Mouse (Mus musculus) MEL (cell line): ENCODE results near the gene Slc24a4. TPM values are rescaled to one million over a fixed set of nuclear protein-coding genes. Genes with fewer than 3 reads are reported as not detected.

Experiments used
- DNase-seq: peaks from one replicate; pipeline ENCODE4 v3.0.0; 2011; ENCODE audit warnings: low read depth, low spot score
- H3K27ac ChIP-seq: 2 replicates; pipeline ENCODE4 v1.5.1; 2012; ENCODE audit warnings: low read depth, mild to moderate bottlenecking, control low read depth, low read length, moderate library complexity; ENCODE audit not compliant: control insufficient read depth
- H3K27me3 ChIP-seq, 2 experiments: fragments of 150-350 bp in 1 of 2; sonication (generic) in 1 of 2; 2 replicates each; pipeline ENCODE4 v1.6.1; 2012; ENCODE audit warnings: low read length in 2 of 2, mild to moderate bottlenecking in 2 of 2, improper control_type of control experiment in 1 of 2, moderate library complexity in 1 of 2; ENCODE audit not compliant: insufficient read depth in 2 of 2, control insufficient read depth in 1 of 2
- H3K36me3 ChIP-seq, 2 experiments: 2 replicates each; pipeline ENCODE4 v1.6.1; 2012 to 2014; ENCODE audit warnings: low read length in 2 of 2, improper control_type of control experiment in 1 of 2, inconsistent platforms in 1 of 2, mild to moderate bottlenecking in 1 of 2; ENCODE audit not compliant: insufficient read depth in 2 of 2, control insufficient read depth in 1 of 2
- H3K4me1 ChIP-seq, 2 experiments: fragments of 150-350 bp in 1 of 2; sonication (generic) in 1 of 2; 2 replicates each; pipeline ENCODE4 v1.6.1; 2012; ENCODE audit warnings: low read length in 2 of 2, improper control_type of control experiment in 1 of 2, mild to moderate bottlenecking in 1 of 2; ENCODE audit not compliant: insufficient read depth in 2 of 2, control insufficient read depth in 1 of 2
- H3K4me3 ChIP-seq, 2 experiments: fragments of 150-350 bp in 1 of 2; sonication (generic) in 1 of 2; 2 replicates each; pipeline ENCODE4 v1.5.1; 2012; ENCODE audit warnings: low read depth in 2 of 2, low read length in 2 of 2, mild to moderate bottlenecking in 2 of 2, moderate library complexity in 2 of 2, control low read depth in 1 of 2, improper control_type of control experiment in 1 of 2; ENCODE audit not compliant: control insufficient read depth in 1 of 2, insufficient read depth in 1 of 2
- H3K79me2 ChIP-seq: 2 replicates; pipeline ENCODE4 v1.6.1; 2012; ENCODE audit warnings: mild to moderate bottlenecking, low read length, moderate library complexity; ENCODE audit not compliant: control insufficient read depth, poor library complexity, insufficient read depth
- H3K9ac ChIP-seq: 2 replicates; pipeline ENCODE4 v1.6.1; 2012; ENCODE audit warnings: low read depth, mild to moderate bottlenecking, control low read depth, low read length, moderate library complexity; ENCODE audit not compliant: control insufficient read depth, poor library complexity, severe bottlenecking
- H3K9me3 ChIP-seq: fragments of 150-350 bp; sonication (generic); replicated peaks from 2 replicates; pipeline ENCODE4 v1.6.1; 2012; ENCODE audit warnings: mild to moderate bottlenecking, low read length, improper control_type of control experiment, moderate library complexity; ENCODE audit not compliant: insufficient read depth
- BHLHE40 ChIP-seq: IDR thresholded peaks from 2 replicates; pipeline ENCODE4 v1.6.1; 2012; ENCODE audit warnings: low read depth, mild to moderate bottlenecking, inconsistent platforms, low read length, improper control_type of control experiment, borderline replicate concordance
- CHD1 ChIP-seq: IDR thresholded peaks from 2 replicates; pipeline ENCODE4 v1.6.1; 2012; ENCODE audit warnings: low read depth, mild to moderate bottlenecking, inconsistent platforms, low read length, improper control_type of control experiment
- CTCF ChIP-seq, 3 experiments: IDR thresholded peaks in 2 of 3; conservative IDR thresholded peaks in 1 of 3; 2 replicates each; pipeline ENCODE4 v1.5.1; 2011 to 2012; ENCODE audit warnings: low read length in 3 of 3, low read depth in 2 of 3, mild to moderate bottlenecking in 2 of 3, improper control_type of control experiment in 1 of 3, inconsistent platforms in 1 of 3, mixed read lengths in 1 of 3, moderate library complexity in 1 of 3; ENCODE audit not compliant: control insufficient read depth in 1 of 3, insufficient read depth in 1 of 3, poor library complexity in 1 of 3, severe bottlenecking in 1 of 3
- E2F4 ChIP-seq: IDR thresholded peaks from 2 replicates; pipeline ENCODE4 v1.6.1; 2011; ENCODE audit warnings: low read depth, low read length, improper control_type of control experiment, borderline replicate concordance
- GABPA ChIP-seq: IDR thresholded peaks from 2 replicates; pipeline ENCODE4 v1.6.1; 2012; ENCODE audit warnings: low read depth, mild to moderate bottlenecking, inconsistent platforms, low read length, improper control_type of control experiment, moderate library complexity
- HCFC1 ChIP-seq: IDR thresholded peaks from 2 replicates; pipeline ENCODE4 v1.6.1; 2012; ENCODE audit warnings: low read depth, mild to moderate bottlenecking, inconsistent platforms, low read length, improper control_type of control experiment, moderate library complexity
- JUND ChIP-seq: IDR thresholded peaks from 2 replicates; pipeline ENCODE4 v1.6.1; 2011; ENCODE audit warnings: low read depth, mild to moderate bottlenecking, improper control_type of control experiment, low read length
- MAX ChIP-seq: IDR thresholded peaks from 2 replicates; pipeline ENCODE4 v1.6.1; 2011; ENCODE audit warnings: low read length, improper control_type of control experiment
- MAZ ChIP-seq: IDR thresholded peaks from 2 replicates; pipeline ENCODE4 v1.6.1; 2012; ENCODE audit warnings: low read depth, mild to moderate bottlenecking, inconsistent platforms, low read length, improper control_type of control experiment
- MYC ChIP-seq: IDR thresholded peaks from 2 replicates; pipeline ENCODE4 v1.6.1; 2011; ENCODE audit warnings: low read depth, mild to moderate bottlenecking, low read length, improper control_type of control experiment, moderate library complexity
- NRF1 ChIP-seq: IDR thresholded peaks from 2 replicates; pipeline ENCODE4 v1.6.1; 2014; ENCODE audit warnings: low read depth, mild to moderate bottlenecking, inconsistent platforms, low read length, improper control_type of control experiment, moderate library complexity; ENCODE audit not compliant: poor library complexity, insufficient read depth, severe bottlenecking
- POLR2A ChIP-seq, 2 experiments: IDR thresholded peaks; 2 replicates each; pipeline ENCODE4 v1.6.1; 2011 to 2012; ENCODE audit warnings: low read length in 2 of 2, mild to moderate bottlenecking in 2 of 2, control low read depth in 1 of 2, improper control_type of control experiment in 1 of 2, low read depth in 1 of 2, moderate library complexity in 1 of 2; ENCODE audit not compliant: control insufficient read depth in 1 of 2, insufficient read depth in 1 of 2, poor library complexity in 1 of 2
- RAD21 ChIP-seq: IDR thresholded peaks from 2 replicates; pipeline ENCODE4 v1.6.1; 2011; ENCODE audit warnings: mild to moderate bottlenecking, low read depth, low read length, improper control_type of control experiment
- SIN3A ChIP-seq: IDR thresholded peaks from 2 replicates; pipeline ENCODE4 v1.6.1; 2012; ENCODE audit warnings: low read length, improper control_type of control experiment, inconsistent platforms
- SMC3 ChIP-seq: IDR thresholded peaks from 2 replicates; pipeline ENCODE4 v1.6.1; 2011; ENCODE audit warnings: low read depth, low read length, improper control_type of control experiment
- USF1 ChIP-seq: IDR thresholded peaks from 2 replicates; pipeline ENCODE4 v1.6.1; 2014; ENCODE audit warnings: low read depth, mild to moderate bottlenecking, inconsistent platforms, low read length, improper control_type of control experiment, moderate library complexity
- ZC3H11A ChIP-seq: IDR thresholded peaks from 2 replicates; pipeline ENCODE4 v1.6.1; 2012; ENCODE audit warnings: low read depth, mild to moderate bottlenecking, inconsistent platforms, low read length, improper control_type of control experiment
- ZNF384 ChIP-seq: IDR thresholded peaks from 2 replicates; pipeline ENCODE4 v1.6.1; 2012; ENCODE audit warnings: low read depth, mild to moderate bottlenecking, inconsistent platforms, low read length, improper control_type of control experiment
- polyA plus RNA-seq, 2 experiments: library from polyadenylated mRNA; stranded (reverse) in 1 of 2; unstranded in 1 of 2; fragments of >175 nt in 1 of 2; fragments of >200 nt in 1 of 2; gene quantifications; 2 replicates each; pipeline versions ENCODE4 v1.2.1 to v1.2.4; 2012; ENCODE audit warnings: low replicate concordance in 2 of 2, low read depth in 1 of 2; ENCODE audit not compliant: insufficient read length in 2 of 2, insufficient read depth in 1 of 2, missing spikeins in 1 of 2
- total RNA-seq: library from RNA; depleted of rRNA; stranded (reverse); fragments of 300-350 nt; gene quantifications from 2 replicates; pipeline ENCODE4 v1.2.3, GENCODE M21; 2012

Slc24a4 gene
- total and polyA plus RNA-seq, 3 experiments = not detected

DNA sequence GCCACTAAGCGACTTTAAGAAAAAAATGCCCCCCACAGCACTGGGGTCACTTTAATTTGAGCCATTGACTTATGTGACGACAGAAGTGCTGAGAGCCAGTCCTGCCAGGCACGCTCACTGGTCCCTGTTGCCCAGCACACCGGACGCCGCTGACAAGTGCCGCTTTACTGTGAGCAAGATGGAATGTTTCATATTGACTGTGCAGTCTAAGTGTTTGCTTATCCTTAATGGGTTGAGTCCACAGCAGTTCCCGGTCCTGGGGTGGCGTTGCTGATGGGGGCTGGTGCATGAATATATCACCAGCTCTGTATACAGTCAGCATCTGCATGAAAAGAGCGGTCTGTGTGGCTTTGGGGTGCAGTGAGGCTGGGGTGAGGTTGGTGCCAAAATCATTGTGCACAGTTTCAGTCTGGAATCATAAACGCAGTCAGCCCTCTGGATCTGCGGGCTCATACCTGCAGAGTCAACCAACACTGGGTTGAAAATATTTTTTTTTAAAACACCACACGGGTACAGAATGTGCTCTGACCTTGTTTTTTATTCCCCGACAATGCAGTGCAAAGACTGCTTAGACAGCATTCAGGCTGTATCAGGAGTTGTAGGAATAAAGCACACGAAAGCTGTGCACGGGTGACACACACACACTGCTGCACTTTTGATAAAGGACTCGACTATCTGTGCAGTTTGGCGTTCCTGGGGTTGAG is 52.0 kb downstream of the Slc24a4 start:
- H3K79me2 ChIP-seq = no peaks in the 10 kb centered on the region
- DNase-seq = no peak
- H3K4me1 ChIP-seq = no peaks in the 10 kb centered on the region
- H3K9ac ChIP-seq = no peak overlapping the region
- H3K36me3 ChIP-seq = no peaks in the 10 kb centered on the region
- H3K4me3 ChIP-seq = no peak overlapping the region
- H3K27ac ChIP-seq = no peak overlapping the region
- H3K9me3 ChIP-seq = no peaks in the 10 kb centered on the region
- no peak for TF ChIP-seq GABPA
- no peak for TF ChIP-seq SIN3A
- no peak for TF ChIP-seq CHD1
- TF ChIP-seq ZNF384 = no peak
- no peak for TF ChIP-seq USF1
- no peak for TF ChIP-seq MAX
- TF ChIP-seq BHLHE40 = no peak
- TF ChIP-seq POLR2A (IDR thresholded peaks at IDR 0.05; ENCODE audit: control insufficient read depth in 1 of 2, insufficient read depth in 1 of 2, low read depth in 1 of 2, low read length in 2 of 2, poor library complexity in 1 of 2) = no peak
- no peak for TF ChIP-seq E2F4
- no peak for TF ChIP-seq CTCF (IDR thresholded peaks at IDR 0.05 in 2 of 3, conservative IDR thresholded peaks at IDR 0.05 in 1 of 3; ENCODE audit: control insufficient read depth in 1 of 3, insufficient read depth in 1 of 3, low read depth in 2 of 3, low read length in 3 of 3, poor library complexity in 1 of 3, severe bottlenecking in 1 of 3)
- peaks cover 0 to 3% of the 10 kb centered on the region in 2 experiments; a peak in 1 of 4 replicates for H3K27me3 ChIP-seq

DNA sequence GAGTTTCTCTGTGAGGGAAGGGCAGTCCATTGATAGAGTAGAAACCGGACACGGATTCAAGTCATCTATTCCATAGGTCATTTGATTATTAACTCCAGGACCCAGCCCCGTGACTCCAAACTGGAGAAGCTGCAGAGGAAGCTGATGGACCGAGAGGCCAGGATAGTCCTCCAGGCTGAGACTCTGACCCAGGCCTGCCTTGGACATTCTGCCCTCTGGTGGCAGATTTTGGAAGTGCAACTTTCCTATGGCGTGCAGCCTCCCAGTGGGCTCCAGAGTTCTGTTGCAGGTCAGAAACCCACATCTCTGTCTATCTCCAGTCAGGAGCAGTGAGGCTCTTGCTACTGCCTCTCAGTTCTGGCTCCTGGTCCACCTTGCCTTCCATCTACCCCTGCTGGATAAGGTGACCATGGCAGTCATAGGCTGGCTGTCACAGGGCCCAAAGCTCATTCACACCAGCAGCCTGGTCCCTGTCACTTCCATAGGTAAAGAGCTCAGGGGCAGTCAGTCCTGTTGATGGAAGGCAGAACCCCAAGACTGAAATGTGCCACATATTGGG is 53.3 kb downstream of the Slc24a4 start:
- no peak overlapping the region for H3K4me3 ChIP-seq
- H3K4me1 ChIP-seq = no peaks in the 10 kb centered on the region
- DNase-seq = peak; percentile 59

GRCm38 (mm10) chr12:102182621-102183020 is 54.1 kb downstream of the Slc24a4 start:
- Histone ChIP-seq H3K4me1 (no peaks in the 10 kb centered on the region), H3K9me3 (no peaks in the 10 kb centered on the region), H3K27ac (no peak overlapping the region), H3K27me3 (no peaks in the 10 kb centered on the region), H3K9ac (no peak overlapping the region), H3K79me2 (no peaks in the 10 kb centered on the region), H3K36me3 (no peaks in the 10 kb centered on the region), H3K4me3 (no peak overlapping the region)
- DNase-seq = no peak
- no peak for TF ChIP-seq CHD1
- TF ChIP-seq MAX = no peak
- TF ChIP-seq SIN3A = no peak
- TF ChIP-seq JUND = no peak
- no peak for TF ChIP-seq ZNF384
- no peak for TF ChIP-seq HCFC1
- TF ChIP-seq MAZ = no peak

More for the DNA sequence above, 53.3 kb downstream of the Slc24a4 start:
- TF ChIP-seq SMC3 = peak; percentile 98
- TF ChIP-seq ZC3H11A = peak; percentile 82
- peak; percentile 88 to 96 (median 94) for TF ChIP-seq CTCF (IDR thresholded peaks at IDR 0.05 in 2 of 3, conservative IDR thresholded peaks at IDR 0.05 in 1 of 3; ENCODE audit: control insufficient read depth in 1 of 3, insufficient read depth in 1 of 3, low read depth in 2 of 3, low read length in 3 of 3, poor library complexity in 1 of 3, severe bottlenecking in 1 of 3)
- no peak for TF ChIP-seq MYC
- no peak for TF ChIP-seq NRF1
- TF ChIP-seq SIN3A = no peak
- peak; percentile 88 for TF ChIP-seq RAD21
- no peak for TF ChIP-seq MAZ
- Histone ChIP-seq H3K9me3 (no peaks in the 10 kb centered on the region), H3K9ac (no peak overlapping the region), H3K36me3 (no peaks in the 10 kb centered on the region), H3K27ac (no peak overlapping the region), H3K79me2 (no peaks in the 10 kb centered on the region), H3K27me3 (no peaks in the 10 kb centered on the region)
